Mouse (Mus musculus) bone marrow macrophage, adult 2 months (primary cell): Measurements from ENCODE around the gene Gopc.

Source experiments
- CTCF ChIP-seq: IDR thresholded peaks from 2 replicates; pipeline ENCODE4 v1.5.1; 2012; ENCODE audit warnings: low read depth, mild to moderate bottlenecking, low read length, moderate library complexity
- POLR2A ChIP-seq: IDR thresholded peaks from 2 replicates; pipeline ENCODE4 v1.6.1; 2012; ENCODE audit warnings: mild to moderate bottlenecking, low read depth, low read length, borderline replicate concordance

GRCm38 (mm10) chr10:52374651-52375050, 7.3 kb downstream of the Gopc start:
- no peak for TF ChIP-seq POLR2A
- no peak for TF ChIP-seq CTCF
